Mouse (Mus musculus): ENCODE data around the gene Zfp511.

The Zfp511 gene

GRCm38 (mm10) chr7:140049115-140049689, 13.0 kb downstream of the Zfp511 start:
- no peak for DNase-seq

DNA sequence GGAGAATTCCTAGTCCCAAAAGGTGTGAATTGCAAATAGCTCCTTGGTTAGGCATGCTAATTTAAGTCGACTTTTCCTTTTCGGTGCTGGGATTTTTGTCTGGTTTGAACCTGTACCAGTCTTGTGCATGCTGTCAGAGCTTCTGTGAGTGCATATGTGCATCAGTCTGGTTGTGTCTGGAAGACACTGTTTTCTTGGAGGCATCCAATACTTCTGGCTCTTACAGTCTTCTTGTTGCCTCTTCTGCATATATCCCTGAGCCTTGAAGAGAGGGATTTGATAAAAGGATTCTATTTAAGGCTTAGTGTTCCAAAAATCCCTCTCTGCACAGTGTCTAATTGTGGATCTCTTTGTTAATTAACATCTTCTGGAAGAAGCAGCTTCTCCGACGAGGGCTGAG, 17.9 kb downstream of the Zfp511 start:
- DNase-seq: no peak

GRCm38 (mm10) chr7:140057413-140058407, 21.5 kb downstream of the Zfp511 start:
- no peak for DNase-seq

DNA sequence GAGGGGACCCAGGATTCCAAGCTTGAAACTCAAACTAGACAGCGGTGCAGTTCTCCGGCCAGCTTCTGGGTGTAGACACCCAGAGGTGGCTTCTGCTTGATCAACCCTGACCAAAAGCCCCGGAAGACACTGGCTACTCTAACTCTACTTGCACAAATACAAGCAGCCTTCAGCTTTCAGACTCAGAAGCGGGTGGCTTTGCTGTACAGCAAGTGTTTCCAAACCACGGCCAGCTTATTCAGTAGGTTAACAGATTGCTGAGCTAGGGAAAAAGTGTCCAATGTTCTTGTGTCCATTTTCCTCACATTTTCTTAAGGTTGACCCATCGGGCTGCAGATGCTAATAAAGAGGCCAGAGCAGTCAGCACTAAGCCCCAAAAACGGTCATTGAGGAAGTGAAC, 22.3 kb downstream of the Zfp511 start:
- no peak for DNase-seq

- DNase-seq: no peak
Observed at GRCm38 (mm10) chr7:140059601-140060000, 23.4 kb downstream of the Zfp511 start.

DNA sequence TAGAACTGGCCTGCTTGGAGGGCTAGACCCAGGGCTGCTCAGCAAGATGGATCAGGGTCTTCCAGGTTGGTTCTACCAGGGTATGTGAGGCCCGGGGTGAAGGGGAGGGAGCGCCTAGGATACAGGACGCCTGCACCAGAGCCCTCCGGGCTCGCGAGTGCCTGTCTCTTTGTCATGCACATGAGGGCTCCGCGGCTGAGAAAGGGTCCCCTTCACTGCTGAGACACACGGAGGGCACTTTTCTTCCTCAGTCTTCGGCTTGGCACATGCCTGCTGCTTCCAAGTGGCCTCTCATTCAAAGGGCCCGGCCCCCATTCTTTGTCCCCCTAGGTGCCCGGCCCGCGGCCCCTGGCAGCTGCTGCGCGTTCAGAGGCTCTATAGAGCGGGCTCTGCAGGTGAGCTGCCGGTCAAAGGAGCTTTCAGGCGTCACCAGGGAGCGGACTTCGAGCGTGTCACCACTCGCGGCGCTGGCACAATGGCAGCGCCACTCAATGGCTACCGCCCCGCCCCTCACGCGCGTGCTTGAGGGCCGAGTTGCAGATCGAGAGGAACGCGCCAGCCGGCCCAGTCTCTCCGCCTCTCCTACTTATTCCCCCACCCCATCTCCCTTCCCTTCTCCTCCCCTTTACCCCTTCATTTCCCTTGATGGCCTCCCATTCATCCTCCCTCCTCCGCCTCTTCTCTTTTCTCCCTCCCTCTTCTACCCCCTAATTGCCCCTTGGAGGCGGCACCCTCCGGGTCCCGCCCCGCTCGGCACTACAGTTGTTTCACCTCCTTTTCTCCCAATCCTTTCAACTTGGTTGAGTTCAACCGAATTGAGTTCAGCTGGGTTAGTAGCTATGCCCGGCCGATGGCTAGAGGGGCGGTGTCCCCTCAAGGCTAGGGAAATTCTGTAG, 25.0 kb downstream of the Zfp511 start:
- DNase-seq: no peak

- DNase-seq: no peak
Observed at GRCm38 (mm10) chr7:140061832-140062130, 25.6 kb downstream of the Zfp511 start.

- no peak for DNase-seq
Observed at GRCm38 (mm10) chr7:140062307-140062706, 26.1 kb downstream of the Zfp511 start.

- peak; percentile 71 to 74 for DNase-seq
Observed at GRCm38 (mm10) chr7:140063092-140063491, 26.9 kb downstream of the Zfp511 start.

DNA sequence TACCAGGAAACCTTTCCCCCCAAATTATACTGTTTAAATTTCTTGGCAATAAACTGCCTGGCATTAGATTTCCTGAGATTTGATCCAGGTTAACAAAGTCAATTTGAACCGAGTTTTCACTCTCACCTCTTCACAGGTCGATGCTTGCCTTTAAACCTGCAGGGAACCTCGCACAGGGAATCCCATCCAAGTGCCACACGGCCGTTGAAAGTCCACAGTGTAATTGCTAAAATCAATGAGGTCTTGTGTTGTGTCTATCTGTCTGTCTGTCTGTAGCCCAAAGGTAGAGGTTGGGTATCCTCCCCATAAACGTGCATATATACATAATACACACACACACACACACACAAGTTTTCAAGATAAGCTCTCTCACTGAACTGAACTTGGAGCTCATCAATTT, 31.2 kb downstream of the Zfp511 start:
- DNase-seq: no peak

DNA sequence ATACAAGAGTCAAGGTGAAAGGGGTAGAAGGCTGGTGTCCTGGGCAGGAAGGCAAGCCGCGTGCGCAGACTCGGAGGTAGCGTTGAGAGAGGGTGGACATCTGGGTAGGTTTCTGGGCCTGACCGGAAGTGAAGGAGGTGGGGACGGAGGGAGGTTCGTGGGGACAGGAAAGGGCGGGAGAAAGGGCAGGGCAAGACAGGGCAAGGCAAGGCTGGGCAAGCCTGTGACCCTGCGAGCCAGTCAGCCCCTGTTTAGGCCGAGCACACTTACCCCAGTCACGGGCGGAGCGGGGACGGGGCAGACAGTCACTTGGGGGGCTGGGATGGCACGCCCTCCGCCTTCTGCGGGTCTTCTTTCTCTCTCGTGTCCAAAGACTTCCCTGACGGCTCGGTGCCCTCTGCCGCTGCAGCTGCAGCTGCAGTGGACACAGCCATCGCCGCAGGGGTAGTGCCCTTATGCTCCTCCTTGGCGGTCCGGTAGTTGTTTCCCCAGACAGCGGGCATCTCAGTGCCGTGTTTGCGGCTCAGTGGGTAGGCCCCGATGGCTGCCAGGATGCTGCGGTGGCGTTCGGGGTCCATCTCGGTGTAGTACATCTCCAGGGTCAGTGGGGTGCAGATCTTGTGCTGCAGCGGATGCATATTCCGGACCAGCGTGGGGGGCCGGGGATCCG, 34.0 kb downstream of the Zfp511 start:
- no peak for DNase-seq

DNA sequence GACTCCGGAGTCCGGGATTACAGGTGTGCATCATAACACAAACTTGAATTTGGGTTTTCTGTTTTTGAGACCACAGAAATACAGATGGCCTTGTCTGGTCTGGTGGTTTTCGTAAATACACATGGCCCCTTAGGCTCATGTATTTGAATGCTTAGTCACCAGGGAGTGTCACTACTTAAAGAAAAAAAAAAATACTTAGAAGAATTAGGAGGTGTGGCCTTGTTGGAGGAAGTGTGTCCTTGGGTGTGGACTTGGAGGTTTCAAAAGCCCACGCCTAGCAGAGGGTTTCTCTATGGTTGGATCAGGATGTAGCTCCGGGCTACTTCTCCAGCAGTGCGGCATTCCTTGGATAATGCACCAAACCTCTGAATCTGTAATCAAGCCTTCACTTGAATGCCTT, 41.5 kb downstream of the Zfp511 start:
- DNase-seq: no peak

- DNase-seq: peak; percentile 83 to 87
Observed at GRCm38 (mm10) chr7:140078711-140079110, 42.5 kb downstream of the Zfp511 start.

DNA sequence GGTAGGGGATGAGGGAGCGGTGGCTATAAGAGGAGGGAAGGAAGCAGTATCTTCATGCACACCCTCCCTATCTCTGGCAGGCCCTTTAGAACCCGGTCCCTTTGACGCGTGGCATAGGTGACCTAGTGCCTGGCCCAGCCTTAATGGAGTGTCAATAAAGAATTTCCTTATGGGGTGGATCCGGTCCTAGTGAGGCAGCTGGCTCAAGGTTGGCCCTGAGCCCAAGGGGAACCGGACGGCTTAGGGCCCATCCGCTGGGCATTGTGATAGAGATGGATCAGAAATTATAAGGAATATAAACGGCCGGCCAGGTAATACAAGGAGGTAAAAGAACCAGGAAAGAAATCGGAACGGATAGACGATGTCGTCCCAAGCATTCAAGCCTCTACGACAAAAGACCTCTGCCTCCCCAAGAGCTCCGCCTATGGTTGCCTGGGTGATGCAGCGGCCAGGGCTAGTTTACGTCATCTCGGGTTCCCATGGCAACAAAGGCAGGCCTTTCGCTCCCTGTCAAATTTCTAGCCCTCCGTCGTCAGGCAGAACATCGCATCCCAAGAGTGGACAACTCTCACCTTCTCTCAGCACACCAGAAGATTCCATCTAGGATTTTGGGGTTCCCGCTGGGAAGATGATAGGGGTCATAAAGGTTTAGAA, 44.4 kb downstream of the Zfp511 start:
- DNase-seq: peak; percentile 90 to 94

GRCm38 (mm10) chr7:140081408-140082241, 45.4 kb downstream of the Zfp511 start:
- DNase-seq: peak; percentile 50 to 58

- peak; percentile 75 to 79 for DNase-seq
Observed at GRCm38 (mm10) chr7:140082242-140082678, 46.1 kb downstream of the Zfp511 start, which contains the start of gene Caly. Gene Caly, minus strand, starts transcription at chr7:140082548.
